In the genomic region with DNA sequence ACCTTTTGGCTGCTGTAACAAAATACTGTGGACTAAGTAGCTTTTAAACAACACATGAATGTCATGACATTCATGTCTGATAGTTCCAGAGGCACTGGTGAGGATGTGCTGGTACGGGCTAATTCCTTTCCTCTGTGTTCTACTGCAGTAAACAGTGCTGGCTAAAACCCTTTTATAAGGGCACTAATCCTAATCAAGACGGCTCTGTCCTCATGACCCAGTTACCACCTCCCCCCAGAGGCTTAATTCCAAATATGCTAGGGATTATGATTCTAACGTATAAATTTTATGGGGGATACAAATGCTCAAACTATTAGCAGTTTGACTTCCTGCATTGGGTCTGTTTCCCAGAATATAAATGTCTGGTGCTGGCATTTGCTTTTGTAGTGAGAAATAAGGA, we compare ENCODE assay signal across 23 mouse cellular contexts.
"Had no signal": no experiment of that assay in that cellular context is flagged by ENCODE, and none has a peak within 500 bp of the region (broad histone marks: within the 10 kb centered on the region; RNA-seq: fewer than 3 reads in every experiment).

No protein-coding gene starts in this region.

- ATAC-seq: forebrain, embryonic 16.5 days; hindbrain, postnatal 0 days; intestine, embryonic 16.5 days; liver, embryonic 12.5 days had no signal

- H3K4me3 ChIP-seq: gastrocnemius, adult 2 months; heart, embryonic 10.5 days; heart, embryonic 12.5 days; hindbrain, embryonic 10.5 days; hindbrain, embryonic 13.5 days; hindbrain, embryonic 15.5 days; limb, embryonic 12.5 days; liver, embryonic 12.5 days had no signal

- H3K27me3 ChIP-seq: heart, embryonic 12.5 days; hindbrain, embryonic 13.5 days; hindbrain, embryonic 15.5 days; limb, embryonic 12.5 days; liver, embryonic 12.5 days had no signal

- H3K9me3 ChIP-seq: heart, embryonic 10.5 days; heart, embryonic 12.5 days; hindbrain, embryonic 10.5 days; hindbrain, embryonic 13.5 days; hindbrain, embryonic 15.5 days; limb, embryonic 12.5 days; liver, embryonic 12.5 days had no signal

- H3K4me1 ChIP-seq: hindbrain, embryonic 15.5 days had no signal

- DNase-seq: gastrocnemius, adult 2 months; gastrocnemius, postnatal 10 days; gastrocnemius, postnatal 25 days; heart, adult 18-20 months; heart, postnatal 10 days; heart, postnatal 4 days; kidney, adult 11 months; kidney, adult 8-10 months; kidney, postnatal 10 days; kidney, postnatal 36 days; layer of hippocampus, adult 9-11 months; layer of hippocampus, postnatal 36 days; left cerebral cortex, postnatal 4 days had no signal

- H3K4me2 ChIP-seq: heart, embryonic 12.5 days; hindbrain, embryonic 13.5 days; hindbrain, embryonic 15.5 days; limb, embryonic 12.5 days; liver, embryonic 12.5 days had no signal

- H3K36me3 ChIP-seq: hindbrain, embryonic 13.5 days; hindbrain, embryonic 15.5 days had no signal

- H3K9ac ChIP-seq: heart, embryonic 12.5 days; hindbrain, embryonic 13.5 days; hindbrain, embryonic 15.5 days; limb, embryonic 12.5 days; liver, embryonic 12.5 days had no signal

- H3K27ac ChIP-seq: gastrocnemius, adult 2 months; hindbrain, embryonic 10.5 days; hindbrain, embryonic 13.5 days; hindbrain, embryonic 15.5 days; hindbrain, postnatal 0 days; limb, embryonic 12.5 days; liver, embryonic 12.5 days had no signal
